Mouse (Mus musculus) hindbrain, embryonic 16.5 days (tissue): ENCODE results near the gene Filip1l. TPM values are rescaled to one million over a fixed set of nuclear protein-coding genes. Genes with fewer than 3 reads are reported as not detected.

Experiments used
- ATAC-seq: fragments of 200-750 bp; cut with Nextera tagmentation; 2 replicates; pipeline ENCODE4 v1.8.0; 2017; ENCODE audit warnings: moderate TSS enrichment, moderate library complexity
- H3K27ac ChIP-seq: fragments of 300-500 bp; sonication (generic); 2 replicates; pipeline ENCODE4 v1.5.1; 2014; ENCODE audit warnings: low read depth, mild to moderate bottlenecking, control low read depth, low read length, moderate library complexity
- H3K27me3 ChIP-seq: fragments of 300-500 bp; sonication (generic); replicated peaks from 2 replicates; pipeline ENCODE4 v1.6.1; 2014; ENCODE audit warnings: low read length; ENCODE audit not compliant: control insufficient read depth, insufficient read depth
- H3K36me3 ChIP-seq: fragments of 300-500 bp; sonication (generic); 2 replicates; pipeline ENCODE4 v1.6.1; 2014; ENCODE audit warnings: mild to moderate bottlenecking, low read length, moderate library complexity, mixed read lengths; ENCODE audit not compliant: control insufficient read depth, insufficient read depth
- H3K4me1 ChIP-seq: fragments of 300-500 bp; sonication (generic); 2 replicates; pipeline ENCODE4 v1.6.1; 2014; ENCODE audit warnings: low read depth, low read length; ENCODE audit not compliant: control insufficient read depth, insufficient read depth
- H3K4me2 ChIP-seq: fragments of 300-500 bp; sonication (generic); 2 replicates; pipeline ENCODE4 v1.6.1; 2014; ENCODE audit warnings: mild to moderate bottlenecking, low read length, control low read depth, moderate library complexity
- H3K4me3 ChIP-seq: fragments of 300-500 bp; sonication (generic); 2 replicates; pipeline ENCODE4 v1.5.1; 2014; ENCODE audit warnings: mild to moderate bottlenecking, low read length, control low read depth, moderate library complexity
- H3K9ac ChIP-seq: fragments of 300-500 bp; sonication (generic); 2 replicates; pipeline ENCODE4 v1.6.1; 2014; ENCODE audit warnings: low read depth, mild to moderate bottlenecking, control low read depth, low read length, moderate library complexity
- H3K9me3 ChIP-seq: fragments of 300-500 bp; sonication (generic); 2 replicates; pipeline ENCODE4 v1.6.1; 2014; ENCODE audit warnings: mild to moderate bottlenecking, low read length, moderate library complexity; ENCODE audit not compliant: control insufficient read depth
- WGBS: fragments of 180-500 bp; shearing (Covaris S2); extraction: QIAGEN DNeasy Blood & Tissue Kit; methylation state at CpG from one replicate; pipeline ENCODE4 v1.1.7; 2014; 5-methylcytosine and 5-hydroxymethylcytosine counted together
- polyA plus RNA-seq: library from polyadenylated mRNA; unstranded; fragments of >200 nt; fragmentation: Nextera tagmentation; extraction: Ambion mirVana; gene quantifications from 2 replicates; pipeline ENCODE4 v1.2.1, GENCODE M21; 2015

Filip1l gene
- polyA plus RNA-seq, 1 experiment from 2014 or later, result 2.2 TPM

DNA sequence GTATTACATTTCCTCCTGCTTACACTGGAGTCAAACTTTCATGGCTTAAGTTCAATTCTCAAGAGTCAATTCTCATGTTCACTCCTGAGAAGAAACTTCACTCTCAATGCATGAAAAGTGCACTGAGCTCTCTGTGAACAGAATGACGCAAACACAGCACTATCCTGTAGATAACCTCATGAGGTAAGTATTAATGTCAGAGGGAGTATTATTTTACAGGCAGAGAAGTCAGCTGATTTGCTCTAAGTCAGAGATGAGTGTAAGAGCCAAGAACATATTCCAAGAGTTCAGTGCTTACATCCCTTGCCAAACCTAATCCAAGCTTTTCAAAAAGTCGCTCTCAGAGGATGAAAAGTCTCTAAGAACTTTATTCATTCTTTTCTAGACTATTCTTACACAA is 125.6 kb downstream of the Filip1l start:
- no peak overlapping the region for H3K27ac ChIP-seq
- no peak overlapping the region for H3K4me2 ChIP-seq
- no peaks in the 10 kb centered on the region for H3K36me3 ChIP-seq
- H3K9me3 ChIP-seq, result 0 out of 2 replicates have a peak, but pooled peaks cover 2% of the 10 kb centered on the region
- H3K9ac ChIP-seq, result no peak overlapping the region
- 95% methylated on average over 2 of the region's 2 CpGs for WGBS
- H3K4me3 ChIP-seq, result no peak overlapping the region
- no peak for ATAC-seq
- no peaks in the 10 kb centered on the region for H3K27me3 ChIP-seq
- no peaks in the 10 kb centered on the region for H3K4me1 ChIP-seq

DNA sequence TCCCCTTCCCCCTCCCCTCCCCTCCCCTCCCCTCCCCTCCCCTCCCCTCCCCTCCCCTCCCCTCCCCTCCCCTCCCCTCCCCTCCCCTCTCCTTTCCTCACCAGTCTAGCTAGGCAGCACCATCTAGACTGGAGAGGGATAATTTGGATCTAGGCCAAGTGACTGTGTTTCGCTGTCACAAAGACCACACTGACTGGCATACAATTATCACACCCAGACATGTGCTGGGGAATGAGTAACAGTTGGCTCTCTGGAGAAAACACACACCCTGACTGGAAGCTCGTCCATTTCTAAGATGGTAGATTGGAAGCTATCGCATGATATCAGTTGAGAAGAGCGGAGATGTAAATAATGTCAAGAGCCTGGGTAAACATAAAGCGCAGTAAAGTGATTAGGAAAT is 126.9 kb downstream of the Filip1l start:
- Histone ChIP-seq H3K36me3 (no peaks in the 10 kb centered on the region), H3K9me3 (0 out of 2 replicates have a peak, but pooled peaks cover 2% of the 10 kb centered on the region), H3K4me2 (no peak overlapping the region), H3K27me3 (no peaks in the 10 kb centered on the region), H3K4me1 (no peaks in the 10 kb centered on the region), H3K4me3 (no peak overlapping the region), H3K9ac (no peak overlapping the region), H3K27ac (no peak overlapping the region)
- ATAC-seq, result 0 out of 2 replicates have a peak, but pooled peaks have one; percentile 61
- 63% methylated on average over 5 of the region's 5 CpGs for WGBS

DNA sequence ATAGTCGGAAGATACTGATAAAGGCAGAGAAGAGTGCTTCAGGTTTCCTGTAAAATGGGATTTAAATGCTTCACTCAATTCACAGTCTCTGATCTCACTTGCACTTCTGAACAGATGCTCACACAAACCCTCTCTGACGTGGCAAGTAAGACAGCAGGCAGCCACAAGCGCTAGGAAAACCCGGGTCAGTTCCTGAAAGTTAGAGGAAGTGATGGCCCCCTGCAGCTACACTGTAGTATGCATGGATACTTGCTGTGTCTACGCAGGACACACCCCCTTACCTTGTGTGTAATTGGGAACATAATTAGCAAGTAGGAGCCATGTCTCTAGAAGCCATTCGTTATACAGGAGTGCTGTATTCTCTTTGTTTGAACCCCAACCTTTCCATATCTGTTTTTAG is 129.4 kb downstream of the Filip1l start:
- Histone ChIP-seq H3K27me3 (no peaks in the 10 kb centered on the region), H3K9me3 (no peaks in the 10 kb centered on the region), H3K27ac (no peak overlapping the region), H3K36me3 (no peaks in the 10 kb centered on the region), H3K4me1 (no peaks in the 10 kb centered on the region), H3K9ac (no peak overlapping the region), H3K4me3 (no peak overlapping the region), H3K4me2 (no peak overlapping the region)
- WGBS, result 53% methylated on average over 6 of the region's 6 CpGs
- ATAC-seq, result 0 out of 2 replicates have a peak, but pooled peaks have one; percentile 11

DNA sequence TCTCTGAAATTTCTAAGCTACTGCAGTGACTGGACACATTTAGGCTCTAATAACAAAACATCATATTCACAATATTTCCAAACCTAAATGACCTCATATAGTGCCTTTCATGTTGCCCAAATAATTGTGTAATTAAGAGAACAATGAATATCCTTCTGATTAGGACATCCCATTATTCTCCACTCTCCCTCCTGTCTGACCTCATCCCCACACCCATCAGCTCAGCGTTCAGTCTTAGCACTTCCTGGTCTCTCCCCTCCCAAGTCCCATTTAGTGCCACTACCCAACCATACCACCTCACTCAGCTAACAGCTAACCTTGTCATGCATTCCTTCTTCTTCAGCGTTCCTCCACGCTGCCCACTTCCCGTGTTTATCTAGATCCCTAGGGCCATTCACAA is 130.0 kb downstream of the Filip1l start:
- 67% methylated on average over 4 of the region's 4 CpGs for WGBS

DNA sequence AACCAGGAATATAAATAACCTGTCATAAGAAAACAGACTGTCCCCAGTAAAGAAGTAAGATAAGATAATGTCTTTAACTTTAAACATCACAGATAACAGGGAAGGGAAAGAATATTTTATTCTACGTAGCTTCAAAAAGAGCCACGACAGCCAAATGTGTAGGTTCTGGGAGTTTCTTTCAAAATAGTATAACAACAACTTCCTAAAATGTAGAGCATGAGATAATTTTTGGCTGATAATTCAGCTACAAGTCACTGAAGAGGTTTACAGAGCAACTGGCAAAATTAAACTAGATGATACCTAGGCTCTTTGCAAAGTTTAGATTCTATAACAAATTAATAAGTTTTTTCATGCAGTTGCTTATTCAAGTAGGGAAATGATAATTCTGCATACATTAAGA is 130.6 kb downstream of the Filip1l start:
- WGBS, result 84% methylated on average over 2 of the region's 2 CpGs
- H3K27ac ChIP-seq, result no peak overlapping the region
- H3K36me3 ChIP-seq, result no peaks in the 10 kb centered on the region
- no peak for ATAC-seq
- no peak overlapping the region for H3K4me2 ChIP-seq
- H3K9me3 ChIP-seq, result no peaks in the 10 kb centered on the region
- no peak overlapping the region for H3K4me3 ChIP-seq
- no peaks in the 10 kb centered on the region for H3K27me3 ChIP-seq
- H3K4me1 ChIP-seq, result no peaks in the 10 kb centered on the region
- H3K9ac ChIP-seq, result no peak overlapping the region

More for the DNA sequence above, 130.0 kb downstream of the Filip1l start:
- Histone ChIP-seq H3K27ac (no peak overlapping the region), H3K27me3 (no peaks in the 10 kb centered on the region), H3K9me3 (no peaks in the 10 kb centered on the region), H3K4me1 (no peaks in the 10 kb centered on the region), H3K4me2 (no peak overlapping the region), H3K4me3 (no peak overlapping the region), H3K36me3 (no peaks in the 10 kb centered on the region), H3K9ac (no peak overlapping the region)
- no peak for ATAC-seq

DNA sequence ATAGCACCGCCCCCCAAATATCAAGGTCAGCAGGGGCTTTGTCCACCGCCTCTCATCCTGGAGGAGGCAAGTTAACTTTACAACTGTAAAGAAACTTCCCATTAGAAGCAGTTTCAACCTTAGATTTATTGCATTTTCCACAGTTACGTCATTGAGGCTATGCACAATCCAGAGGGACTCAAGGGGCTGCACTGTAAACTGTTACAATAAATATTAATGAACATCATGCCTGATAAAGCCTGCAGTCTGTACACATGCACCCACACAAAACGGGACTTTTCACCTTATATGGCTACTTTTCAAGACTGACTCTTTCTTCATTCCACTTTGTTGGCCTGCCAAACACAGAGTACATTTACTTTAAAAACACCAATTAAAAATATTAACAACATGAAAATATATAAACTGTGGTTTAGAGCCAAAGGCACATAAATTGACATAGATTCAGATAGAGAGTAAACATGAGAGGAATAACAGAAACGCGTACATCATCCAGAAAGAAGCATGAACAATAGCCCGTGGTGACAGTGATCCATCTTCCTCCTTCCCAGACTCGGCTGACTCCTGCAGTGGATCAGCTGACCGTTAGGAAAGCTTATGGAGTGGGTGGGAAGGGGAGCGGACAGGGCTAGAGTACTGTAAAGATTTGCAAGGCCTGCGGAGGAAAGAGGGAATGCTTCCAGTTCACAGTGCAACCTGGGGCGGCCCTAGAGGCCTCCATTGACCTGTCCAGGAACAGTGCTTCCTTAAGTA is 131.3 kb downstream of the Filip1l start:
- H3K4me2 ChIP-seq, result no peak overlapping the region
- 56% methylated on average over 12 of the region's 12 CpGs for WGBS
- no peaks in the 10 kb centered on the region for H3K36me3 ChIP-seq
- no peak overlapping the region for H3K9ac ChIP-seq
- ATAC-seq, result no peak
- H3K9me3 ChIP-seq, result no peaks in the 10 kb centered on the region
- H3K27me3 ChIP-seq, result no peaks in the 10 kb centered on the region
- no peaks in the 10 kb centered on the region for H3K4me1 ChIP-seq
- H3K4me3 ChIP-seq, result no peak overlapping the region
- H3K27ac ChIP-seq, result no peak overlapping the region

DNA sequence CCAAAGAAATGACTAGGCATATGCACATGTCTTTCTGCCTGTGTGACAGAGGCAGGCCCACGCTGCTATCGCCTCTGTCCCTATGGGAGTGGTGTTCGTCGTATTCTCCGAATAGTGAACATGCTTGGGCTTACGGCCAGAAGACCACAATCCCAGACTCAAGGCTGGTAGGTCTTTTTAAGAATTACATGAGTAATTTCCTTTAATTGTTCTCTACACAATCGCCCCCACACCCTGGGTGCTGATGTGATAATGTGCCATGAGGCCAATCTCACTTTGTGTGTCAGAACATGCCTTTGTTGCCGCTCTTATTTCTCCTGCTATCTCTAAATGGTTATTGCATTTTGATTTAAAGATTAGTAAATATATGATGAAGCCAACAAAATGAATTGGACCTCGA is 132.4 kb downstream of the Filip1l start:
- no peak overlapping the region for H3K4me2 ChIP-seq
- no peaks in the 10 kb centered on the region for H3K9me3 ChIP-seq
- H3K27me3 ChIP-seq, result no peaks in the 10 kb centered on the region
- H3K36me3 ChIP-seq, result no peaks in the 10 kb centered on the region
- WGBS, result 61% methylated on average over 9 of the region's 9 CpGs
- no peak overlapping the region for H3K27ac ChIP-seq
- no peak overlapping the region for H3K9ac ChIP-seq
- ATAC-seq, result 0 out of 2 replicates have a peak, but pooled peaks have one; percentile 31
- no peak overlapping the region for H3K4me3 ChIP-seq
- no peaks in the 10 kb centered on the region for H3K4me1 ChIP-seq

DNA sequence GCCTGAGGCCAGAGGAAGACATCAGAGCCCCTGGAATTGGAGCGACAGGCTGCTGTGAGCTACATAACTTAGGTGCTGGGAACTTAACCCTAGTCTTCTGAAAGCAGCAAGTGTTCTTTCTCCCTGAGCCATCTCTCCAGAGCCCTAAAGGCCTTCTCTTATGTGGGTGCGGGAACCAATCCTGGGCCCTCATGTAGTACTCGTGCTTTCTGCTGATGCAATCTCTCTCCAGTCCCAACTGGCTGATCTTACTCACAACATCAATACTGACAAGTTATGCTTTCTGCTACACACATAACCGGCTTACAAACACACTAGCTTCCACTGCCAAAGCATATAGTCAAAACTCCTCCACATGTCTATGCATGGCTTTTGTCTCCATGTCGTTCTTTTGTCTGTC is 133.4 kb downstream of the Filip1l start:
- WGBS, result 93% methylated on average over 5 of the region's 5 CpGs
- no peak overlapping the region for H3K4me2 ChIP-seq
- no peaks in the 10 kb centered on the region for H3K36me3 ChIP-seq
- no peak overlapping the region for H3K27ac ChIP-seq
- H3K9ac ChIP-seq, result no peak overlapping the region
- no peaks in the 10 kb centered on the region for H3K27me3 ChIP-seq
- ATAC-seq, result no peak
- H3K4me1 ChIP-seq, result no peaks in the 10 kb centered on the region
- H3K4me3 ChIP-seq, result no peak overlapping the region
- no peaks in the 10 kb centered on the region for H3K9me3 ChIP-seq

DNA sequence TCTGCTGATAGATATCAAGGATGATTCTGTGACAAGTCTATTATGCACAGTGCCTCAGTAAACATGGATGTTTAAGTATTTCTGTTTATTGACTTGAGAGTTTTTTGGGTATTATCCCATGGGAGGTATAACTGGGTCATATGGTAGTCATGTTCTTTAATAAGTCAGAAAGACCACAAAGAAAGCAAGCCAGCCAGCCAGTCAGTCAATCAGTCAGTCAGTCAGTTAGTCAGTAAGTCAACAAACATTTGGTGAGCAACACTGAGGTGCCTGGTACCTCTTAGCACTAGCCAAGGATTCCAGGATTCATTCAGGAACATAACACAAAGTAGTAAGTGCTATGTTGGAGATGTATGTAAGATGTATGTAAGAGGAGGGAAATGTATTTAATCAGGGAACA is 135.8 kb downstream of the Filip1l start:
- Histone ChIP-seq H3K27me3 (no peaks in the 10 kb centered on the region), H3K9me3 (no peaks in the 10 kb centered on the region), H3K9ac (no peak overlapping the region), H3K27ac (no peak overlapping the region), H3K4me2 (no peak overlapping the region), H3K4me1 (no peaks in the 10 kb centered on the region), H3K36me3 (no peaks in the 10 kb centered on the region), H3K4me3 (no peak overlapping the region)
- ATAC-seq, result no peak
